Mouse (Mus musculus) left cerebral cortex, adult 9 months (tissue): ENCODE measurements around the gene Kcnip1.
A peak's percentile ranks its signal among the peaks of the same experiment; 100 is the strongest.

Source experiments
- DNase-seq, 2 experiments: peaks; one replicate each; pipeline ENCODE4 v3.0.0; 2022; ENCODE audit warnings: low spot score in 2 of 2

Gene Kcnip1

DNA sequence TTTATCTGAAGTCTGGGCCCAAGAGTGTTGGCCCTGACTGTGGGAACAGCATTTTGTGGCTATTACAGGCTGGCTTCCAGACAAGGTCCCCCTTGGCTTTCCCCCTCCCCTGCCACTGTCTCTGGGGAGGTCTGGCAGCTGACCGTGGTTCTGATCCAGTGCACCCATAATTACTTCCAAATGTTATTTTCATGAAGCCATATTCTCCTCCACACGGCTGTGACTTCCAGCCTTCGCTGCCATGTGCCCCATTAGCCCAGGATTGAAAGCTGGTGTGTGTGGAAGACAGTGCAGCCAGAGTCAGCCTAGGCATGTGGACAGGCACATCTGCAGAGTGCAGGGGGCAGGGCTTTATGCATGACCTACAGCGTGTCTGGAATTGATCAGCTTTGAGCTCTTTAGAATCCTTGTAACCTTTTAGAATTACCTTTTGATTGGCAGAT lies 240.5 kb downstream of the Kcnip1 start:
- DNase-seq, result no peak

DNA sequence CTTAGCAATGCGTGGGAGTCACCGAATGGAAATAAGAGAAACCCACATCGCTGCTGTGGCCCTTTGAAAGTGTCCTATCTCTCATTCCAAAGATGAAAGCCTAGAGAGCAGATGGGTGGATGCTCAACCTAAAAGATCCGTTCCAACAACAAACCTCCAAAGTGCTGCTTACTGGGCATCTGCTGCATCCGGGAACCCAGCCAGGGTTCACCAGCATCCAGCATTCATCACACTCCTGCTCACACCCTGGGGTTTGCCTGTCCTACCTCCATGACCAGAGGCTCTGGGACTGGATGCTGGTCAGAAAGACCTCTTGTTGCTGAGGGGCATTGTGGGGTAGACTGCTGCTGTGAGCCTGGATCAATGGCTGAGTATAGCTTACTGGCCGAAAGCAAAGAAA lies 241.4 kb downstream of the Kcnip1 start:
- no peak for DNase-seq

DNA sequence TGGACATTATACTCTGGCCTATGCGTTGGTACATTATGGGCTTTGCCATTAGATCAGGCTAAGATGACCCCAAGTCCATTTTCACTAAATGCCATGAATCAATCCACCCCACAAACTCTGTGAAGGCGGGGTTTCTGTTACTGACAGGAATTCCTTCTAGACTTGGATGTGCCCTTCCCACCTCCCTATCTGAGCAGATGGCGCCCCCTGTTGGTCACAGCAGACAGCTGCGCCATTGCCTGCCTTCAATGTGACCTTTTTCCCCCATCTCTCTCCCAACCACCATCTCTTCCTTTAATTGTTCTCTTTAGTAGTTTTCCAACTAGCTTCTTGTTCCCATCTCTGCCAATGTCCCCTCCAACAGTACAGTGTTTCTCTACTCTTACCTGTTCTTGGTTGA lies 243.0 kb downstream of the Kcnip1 start:
- no peak for DNase-seq

DNA sequence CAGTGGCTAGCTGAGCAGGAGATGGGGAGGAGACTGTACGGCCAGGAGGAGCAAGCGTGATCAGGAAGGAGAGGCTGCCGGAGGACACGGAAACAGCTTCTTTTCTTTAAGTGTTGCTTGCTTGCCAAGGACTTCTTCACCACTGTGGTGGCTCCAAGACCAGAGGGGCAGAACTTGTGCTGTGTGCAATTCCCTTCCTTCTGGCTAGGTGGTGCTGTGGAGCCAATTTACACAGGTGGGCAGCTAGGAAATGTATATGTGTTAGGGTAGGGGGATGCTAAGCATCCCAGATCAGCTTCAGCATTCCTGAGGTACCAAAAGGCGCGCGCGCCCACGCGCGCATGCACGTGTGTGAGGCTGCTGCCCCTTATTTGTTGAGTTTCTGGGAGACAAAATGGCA lies 243.5 kb downstream of the Kcnip1 start:
- DNase-seq, result no peak

DNA sequence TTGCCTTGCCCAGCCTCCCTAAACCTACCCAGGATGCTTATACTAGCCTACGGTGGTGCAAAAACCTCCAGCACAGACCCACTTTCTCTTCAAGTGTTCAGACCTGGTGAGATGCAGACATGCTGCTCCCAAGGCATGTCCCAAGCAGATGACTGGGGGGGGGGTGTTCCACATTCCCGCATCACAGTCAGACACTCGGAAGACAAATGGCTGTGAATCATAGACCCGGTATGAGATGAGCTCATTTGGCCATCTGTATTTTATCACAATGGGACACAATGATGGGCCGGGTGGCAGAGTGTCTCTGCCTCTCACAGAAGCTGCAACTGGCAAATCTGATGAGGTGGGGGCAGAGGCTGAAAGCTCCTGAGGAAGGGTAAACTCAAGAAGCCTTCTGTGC lies 244.2 kb downstream of the Kcnip1 start:
- no peak for DNase-seq

- peak in 1 of 2 experiments; percentile 34 for DNase-seq
Observed at GRCm38 (mm10) chr11:33747402-33747955, 245.5 kb downstream of the Kcnip1 start.

GRCm38 (mm10) chr11:33746402-33746801 lies 246.6 kb downstream of the Kcnip1 start:
- no peak for DNase-seq

GRCm38 (mm10) chr11:33745821-33746329 lies 247.1 kb downstream of the Kcnip1 start:
- DNase-seq, result no peak

DNA sequence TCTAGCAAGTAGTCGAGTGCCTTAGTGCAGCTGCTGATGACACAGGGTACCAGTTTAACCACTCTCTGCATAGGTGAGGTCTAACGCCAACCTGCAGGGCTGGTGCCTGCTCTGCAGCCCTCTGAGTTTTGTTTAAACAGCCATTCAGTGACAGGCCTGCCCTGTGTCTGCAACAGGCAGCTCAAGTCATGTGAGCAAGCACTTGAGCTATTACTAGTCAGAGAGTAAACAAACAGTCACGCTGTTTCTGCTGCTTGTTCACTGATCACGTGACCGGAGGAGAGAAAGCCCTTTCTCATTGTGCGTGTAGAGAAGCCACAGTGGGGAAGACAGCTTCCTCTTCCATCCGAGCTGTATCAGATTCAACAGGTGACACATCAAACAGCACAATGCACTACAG lies 248.5 kb downstream of the Kcnip1 start:
- DNase-seq, result no peak

- DNase-seq, result no peak
Observed at GRCm38 (mm10) chr11:33740187-33740586, 252.8 kb downstream of the Kcnip1 start.

GRCm38 (mm10) chr11:33736426-33736825 lies 256.5 kb downstream of the Kcnip1 start:
- DNase-seq, result no peak

- peak in 1 of 2 experiments; percentile 86 for DNase-seq
Observed at GRCm38 (mm10) chr11:33733269-33733668, 259.7 kb downstream of the Kcnip1 start.

DNA sequence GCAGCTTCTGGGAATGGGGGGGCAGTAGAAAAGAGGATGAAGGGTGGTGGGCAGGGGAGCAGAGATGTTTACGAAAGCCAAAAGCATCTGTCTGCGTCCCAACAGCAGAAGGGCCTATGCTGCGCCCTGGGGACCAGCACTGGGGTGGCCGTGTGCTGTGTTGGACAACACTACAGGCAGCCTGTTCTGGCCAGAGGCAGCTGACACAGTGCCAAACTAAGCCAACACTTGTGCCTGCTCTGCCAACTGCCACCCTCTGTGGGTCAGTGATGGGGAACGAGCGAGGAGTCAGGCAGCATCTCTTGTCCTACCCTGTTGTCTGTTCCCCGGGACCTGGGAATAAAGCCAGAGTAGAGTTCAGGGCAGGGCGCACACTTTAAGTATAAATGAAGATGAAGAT lies 260.6 kb downstream of the Kcnip1 start:
- no peak for DNase-seq

DNA sequence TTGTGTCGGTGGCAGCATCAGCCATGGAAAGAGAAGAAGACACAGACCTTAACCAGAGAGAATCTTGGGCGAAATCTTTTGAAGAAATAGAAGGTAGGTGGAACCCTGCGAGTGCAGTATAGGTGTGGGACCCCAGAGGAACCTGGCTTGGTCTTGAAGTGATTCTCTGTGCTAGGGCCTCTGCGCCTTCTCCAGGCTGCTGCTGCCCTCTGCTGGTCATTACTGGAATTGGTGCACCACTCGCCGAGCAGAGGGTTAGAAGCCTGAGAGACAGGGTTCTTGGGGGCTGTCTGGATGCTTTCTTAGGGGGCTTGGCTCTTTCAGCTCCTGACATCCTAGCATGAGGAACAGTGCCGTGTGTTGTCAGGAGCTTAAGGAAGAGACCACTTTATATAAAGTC lies 271.7 kb downstream of the Kcnip1 start:
- DNase-seq, result peak in 1 of 2 experiments; percentile 66

DNA sequence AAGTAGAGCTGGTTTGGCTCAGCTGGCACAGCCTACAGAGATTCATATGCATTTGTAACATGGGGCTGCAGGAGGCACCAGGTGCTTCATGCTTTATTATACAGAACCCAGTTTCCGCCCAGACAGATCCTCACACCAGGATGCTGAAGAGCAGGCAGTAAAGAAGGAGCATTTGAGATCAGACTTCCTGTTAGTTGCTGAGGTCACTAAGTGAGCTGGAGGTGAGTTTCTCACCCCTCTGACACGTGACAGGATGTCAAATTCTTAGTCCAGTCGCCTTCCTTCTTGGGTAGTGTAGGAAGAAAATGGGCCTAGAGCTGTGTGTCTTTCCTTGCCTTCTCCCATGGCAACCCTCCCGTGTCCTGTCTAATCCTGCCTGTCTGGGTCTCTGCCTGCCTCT lies 286.2 kb downstream of the Kcnip1 start:
- DNase-seq, result no peak

DNA sequence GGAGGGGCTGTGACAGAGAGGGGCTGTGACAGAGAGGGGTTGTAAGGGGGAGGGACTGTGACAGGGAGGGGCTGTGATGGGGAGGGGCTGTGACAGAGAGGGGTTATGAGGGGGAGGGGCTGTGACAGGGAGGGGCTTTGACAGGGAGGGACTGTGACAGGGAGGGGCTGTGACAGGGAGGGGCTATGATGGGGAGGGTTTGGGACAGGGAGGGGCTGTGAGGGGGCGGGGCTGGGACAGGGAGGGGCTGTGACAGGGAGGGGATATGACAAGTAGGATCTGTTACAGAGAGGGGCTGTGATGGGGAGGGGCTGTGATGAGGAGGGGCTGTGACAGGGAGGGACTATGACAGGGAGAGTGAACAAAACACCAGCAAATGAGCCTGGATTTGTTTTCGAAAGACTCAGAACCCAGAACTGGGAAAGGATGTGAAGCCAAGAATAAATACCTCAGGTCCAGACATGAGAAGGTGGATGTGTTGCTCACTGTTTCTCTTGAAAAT lies 290.9 kb downstream of the Kcnip1 start:
- no peak for DNase-seq

- no peak for DNase-seq
Observed at GRCm38 (mm10) chr11:33701236-33701957, 291.6 kb downstream of the Kcnip1 start.

GRCm38 (mm10) chr11:33700725-33701124 lies 292.2 kb downstream of the Kcnip1 start:
- peak; percentile 65 to 88 for DNase-seq

DNA sequence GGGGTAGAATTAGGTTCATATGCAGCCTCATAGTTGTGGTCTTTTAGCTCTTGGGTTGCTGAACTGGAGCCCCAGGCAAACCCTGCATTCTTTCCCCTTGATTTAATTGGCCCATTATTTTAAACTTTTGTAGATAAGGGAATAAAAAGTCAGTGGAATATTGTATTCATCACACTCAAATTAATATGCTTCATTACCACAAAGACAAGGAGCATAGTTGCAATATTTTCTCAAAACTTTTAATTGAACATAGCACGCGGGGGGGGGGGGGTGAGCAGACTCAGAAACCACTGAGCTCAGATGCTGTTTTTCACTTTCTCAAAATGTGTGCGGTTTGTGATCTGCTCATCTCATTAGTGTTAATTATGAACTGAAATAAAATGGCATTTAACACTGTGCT lies 302.8 kb downstream of the Kcnip1 start:
- DNase-seq, result no peak

- DNase-seq, result peak in 1 of 2 experiments; percentile 69
Observed at GRCm38 (mm10) chr11:33685904-33686303, 307.0 kb downstream of the Kcnip1 start.

DNA sequence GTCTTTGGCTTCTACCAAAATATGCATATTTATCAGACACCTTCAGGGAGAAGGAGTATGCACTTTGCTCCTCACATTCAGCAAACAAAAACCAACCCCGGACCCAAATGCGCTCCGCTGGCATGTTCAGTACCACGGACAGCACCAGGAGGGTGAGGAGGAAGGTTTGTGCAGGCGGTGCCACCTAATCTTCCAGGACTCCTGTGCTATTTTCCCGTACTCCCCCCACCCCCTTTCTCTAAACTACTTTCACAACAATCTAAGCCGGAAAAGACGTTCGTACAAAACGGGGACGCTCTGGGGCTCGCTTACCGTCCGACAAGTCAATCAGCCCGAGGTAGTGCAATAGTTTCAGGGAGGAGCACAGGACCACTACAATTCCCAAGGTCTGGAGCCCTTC lies 312.8 kb downstream of the Kcnip1 start:
- no peak for DNase-seq

GRCm38 (mm10) chr11:33670105-33670965 lies 322.6 kb downstream of the Kcnip1 start:
- no peak for DNase-seq
